Mouse (Mus musculus): ENCODE data around the gene Slc35g3.

DNA sequence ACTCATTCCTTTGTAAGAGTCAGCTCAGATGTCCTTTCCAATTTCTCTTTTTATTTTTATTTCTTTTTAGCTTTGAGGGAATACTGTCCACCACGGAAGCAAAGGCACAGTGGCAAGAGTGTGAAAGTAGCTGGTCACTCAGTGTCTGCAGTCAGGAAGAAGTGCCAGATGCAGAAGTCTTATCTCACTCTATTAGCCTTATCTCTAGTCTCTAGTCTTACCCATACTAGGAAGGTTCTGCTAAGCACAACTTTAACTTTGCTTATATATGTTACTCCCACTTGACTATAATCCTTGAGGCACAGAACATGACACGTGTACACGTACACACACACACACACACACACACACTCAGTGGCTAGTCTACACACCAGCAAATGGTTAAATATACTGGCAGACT, 10.1 kb downstream of the Slc35g3 start:
- TF ChIP-seq CEBPB (IDR thresholded peaks at IDR 0.05; ENCODE audit: low read depth) (no peak), CTCF (IDR thresholded peaks at IDR 0.05; ENCODE audit: control insufficient read depth, insufficient read depth, insufficient read length) (no peak), USF1 (IDR thresholded peaks at IDR 0.05; ENCODE audit: low read depth) (no peak), MYOD1 (IDR thresholded peaks at IDR 0.05; ENCODE audit: control insufficient read depth, insufficient read length, low read depth) (no peak)
